Mouse (Mus musculus) retina, adult 2 months (tissue): ENCODE results near the gene Cd180.
A peak's percentile ranks its signal among the peaks of the same experiment; 100 is the strongest.
"Not testable (repeated sequence)": the region's sequence is repeated elsewhere in the genome, so short reads cannot be mapped to it uniquely, and the experiment has no call there.

Experiments
- DNase-seq: peaks from one replicate; pipeline ENCODE4 v3.0.0-alpha.2; 2012; ENCODE audit warnings: low read depth, low spot score

Gene Cd180

GRCm38 (mm10) chr13:102678482-102678881, 14.9 kb upstream of the Cd180 start:
- DNase-seq, result peak; percentile 33

- no peak for DNase-seq
Measured at GRCm38 (mm10) chr13:102684890-102685289, 8.5 kb upstream of the Cd180 start.

GRCm38 (mm10) chr13:102688121-102688520, 5.2 kb upstream of the Cd180 start:
- no peak for DNase-seq

GRCm38 (mm10) chr13:102689201-102690090, 3.9 kb upstream of the Cd180 start:
- no peak for DNase-seq

- DNase-seq, result no peak
Measured at GRCm38 (mm10) chr13:102690184-102690583, 3.2 kb upstream of the Cd180 start.

- no peak for DNase-seq
Measured at GRCm38 (mm10) chr13:102691408-102692150, 1.8 kb upstream of the Cd180 start.

- DNase-seq, result no peak
Measured at GRCm38 (mm10) chr13:102694154-102694553, 796 bp downstream of the Cd180 start.

- DNase-seq, result no peak
Measured at GRCm38 (mm10) chr13:102695121-102695905, 2.0 kb downstream of the Cd180 start.

- DNase-seq, result no peak
Measured at GRCm38 (mm10) chr13:102698335-102698734, 5.0 kb downstream of the Cd180 start.

- no peak for DNase-seq
Measured at GRCm38 (mm10) chr13:102698751-102699323, 5.5 kb downstream of the Cd180 start.

GRCm38 (mm10) chr13:102700176-102700575, 6.8 kb downstream of the Cd180 start:
- DNase-seq, result no peak

GRCm38 (mm10) chr13:102700744-102701143, 7.4 kb downstream of the Cd180 start:
- no peak for DNase-seq

GRCm38 (mm10) chr13:102716973-102717372, 23.6 kb downstream of the Cd180 start:
- no peak for DNase-seq

- DNase-seq, result no peak
Measured at GRCm38 (mm10) chr13:102725416-102725815, 32.1 kb downstream of the Cd180 start.

GRCm38 (mm10) chr13:102725906-102726305, 32.5 kb downstream of the Cd180 start:
- no peak for DNase-seq

GRCm38 (mm10) chr13:102726876-102727275, 33.5 kb downstream of the Cd180 start:
- no peak for DNase-seq

GRCm38 (mm10) chr13:102728035-102728434, 34.7 kb downstream of the Cd180 start:
- no peak for DNase-seq

GRCm38 (mm10) chr13:102728951-102729350, 35.6 kb downstream of the Cd180 start:
- not testable (repeated sequence) for DNase-seq

- DNase-seq, result no peak
Measured at GRCm38 (mm10) chr13:102733063-102733462, 39.7 kb downstream of the Cd180 start.

- DNase-seq, result no peak
Measured at GRCm38 (mm10) chr13:102737811-102738210, 44.5 kb downstream of the Cd180 start.

- DNase-seq, result no peak
Measured at GRCm38 (mm10) chr13:102739720-102740535, 46.6 kb downstream of the Cd180 start.
